Mouse (Mus musculus) cerebellum, adult 9-10 months (tissue): ENCODE data around the gene H2-T22.

Experiments used
- DNase-seq: peaks from one replicate; pipeline ENCODE4 v3.0.0; 2022

Gene H2-T22

DNA sequence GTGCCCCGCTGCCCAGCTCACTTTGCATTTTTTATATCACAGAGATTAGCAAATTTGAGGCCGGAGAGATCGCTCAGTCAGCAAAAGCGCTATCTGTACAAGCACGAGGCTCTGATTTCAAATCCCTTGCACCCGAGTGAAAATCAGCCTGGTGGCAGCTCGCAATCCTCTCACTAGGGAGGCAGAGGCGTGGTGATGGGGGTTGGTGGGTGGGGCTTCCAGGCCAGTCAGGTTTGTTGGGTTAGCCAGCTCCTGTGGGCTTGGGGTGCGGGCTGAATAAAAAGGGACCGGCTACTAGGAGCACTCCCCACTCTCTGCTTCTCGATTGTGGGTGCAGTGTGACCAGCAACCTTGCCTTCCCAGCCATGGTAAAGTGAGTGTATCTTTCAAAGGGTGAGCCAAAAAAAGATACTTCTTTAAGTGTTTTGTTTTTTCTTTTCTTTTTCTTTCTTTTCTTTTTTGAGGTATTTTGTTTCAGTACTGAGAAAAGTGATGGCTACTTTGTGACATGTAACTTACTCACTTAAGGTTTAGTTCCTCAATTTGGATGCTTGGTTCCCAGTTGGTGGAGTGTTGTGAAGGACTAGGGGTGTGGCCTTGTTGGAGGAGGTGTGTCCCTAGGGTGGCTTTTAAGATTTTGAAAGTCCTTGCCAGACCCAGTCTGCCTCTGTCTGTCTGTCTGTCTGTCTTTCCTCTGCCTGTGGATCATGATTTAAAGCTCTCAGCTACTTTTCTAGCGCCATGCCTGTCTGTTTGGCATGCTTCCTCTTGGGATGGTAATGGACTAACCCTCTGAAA, 44.6 kb downstream of the H2-T22 start:
- DNase-seq = peak; percentile 33

DNA sequence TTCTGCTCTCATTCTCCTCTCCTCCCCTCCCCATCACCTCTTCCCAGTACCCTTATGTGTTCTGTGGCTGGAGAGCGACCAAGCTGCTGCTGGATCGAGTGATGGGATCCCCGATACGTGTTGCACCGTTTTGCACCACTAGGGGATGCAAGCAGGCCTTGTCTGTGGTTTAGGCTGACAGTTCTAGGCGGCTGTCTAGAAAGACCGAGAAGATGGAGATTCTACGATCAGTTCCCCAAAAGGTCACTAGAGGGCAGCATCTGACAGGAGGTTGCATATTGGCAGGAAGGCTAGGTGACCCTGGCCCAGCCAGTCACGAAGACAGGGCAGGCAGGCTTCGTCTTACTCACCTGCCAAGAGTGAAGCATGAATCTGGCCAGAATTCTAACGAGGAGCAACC, 45.6 kb downstream of the H2-T22 start:
- peak; percentile 98 for DNase-seq

GRCm38 (mm10) chr17:35994879-35995240, 47.7 kb downstream of the H2-T22 start:
- peak; percentile 37 for DNase-seq

DNA sequence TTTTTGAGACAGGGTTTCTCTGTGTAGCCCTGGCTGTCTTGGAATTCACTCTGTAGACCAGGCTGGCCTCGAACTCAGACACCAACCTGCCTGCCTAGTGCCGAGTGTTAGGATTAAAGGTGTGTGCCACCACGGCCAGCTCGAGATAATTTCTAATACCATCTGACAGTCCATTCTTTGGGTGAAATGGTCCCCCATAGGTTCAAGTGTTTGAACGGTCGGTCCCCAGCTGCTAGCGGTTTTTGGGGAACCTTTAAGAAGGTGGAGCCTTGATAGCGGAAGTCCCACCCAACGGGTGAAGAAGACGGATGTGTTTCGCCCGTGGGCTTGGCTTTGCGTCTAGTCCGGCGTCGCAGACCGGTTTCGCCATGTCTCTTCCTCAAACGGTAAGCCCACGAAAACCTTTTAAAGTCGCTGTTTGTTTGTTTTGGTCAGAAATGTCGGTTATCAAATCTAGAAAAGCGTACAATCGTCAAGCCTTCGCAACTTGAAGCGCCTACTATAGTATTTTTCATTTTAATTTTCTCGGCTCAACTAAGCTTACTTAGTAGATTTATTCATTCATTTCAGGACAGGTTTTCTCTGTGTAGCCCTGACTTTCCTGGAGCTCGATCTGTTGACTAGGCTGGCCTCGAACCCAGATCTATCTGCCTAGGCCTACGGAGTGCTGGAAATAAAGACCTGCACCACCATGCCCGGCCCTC, 48.2 kb downstream of the H2-T22 start:
- peak; percentile 85 for DNase-seq

DNA sequence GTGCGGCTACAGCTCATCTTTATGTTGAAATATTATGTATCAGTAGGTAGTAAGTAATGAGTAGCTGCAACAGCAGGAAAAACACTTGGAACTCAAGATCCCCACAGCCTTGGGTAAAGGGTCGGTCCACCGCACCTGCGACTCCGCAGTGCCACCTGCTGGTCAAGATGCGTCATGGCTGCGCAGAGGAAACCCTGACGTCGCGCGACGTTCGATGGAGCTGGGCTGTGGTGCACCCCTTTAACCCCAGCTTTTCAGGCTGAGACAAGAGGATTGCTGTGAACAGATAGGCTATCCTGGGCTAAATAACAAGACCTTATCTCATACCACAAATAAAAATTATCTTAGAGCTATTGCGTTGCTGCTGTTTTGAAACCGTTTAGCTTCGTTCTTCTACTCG, 48.9 kb downstream of the H2-T22 start:
- peak; percentile 81 for DNase-seq

DNA sequence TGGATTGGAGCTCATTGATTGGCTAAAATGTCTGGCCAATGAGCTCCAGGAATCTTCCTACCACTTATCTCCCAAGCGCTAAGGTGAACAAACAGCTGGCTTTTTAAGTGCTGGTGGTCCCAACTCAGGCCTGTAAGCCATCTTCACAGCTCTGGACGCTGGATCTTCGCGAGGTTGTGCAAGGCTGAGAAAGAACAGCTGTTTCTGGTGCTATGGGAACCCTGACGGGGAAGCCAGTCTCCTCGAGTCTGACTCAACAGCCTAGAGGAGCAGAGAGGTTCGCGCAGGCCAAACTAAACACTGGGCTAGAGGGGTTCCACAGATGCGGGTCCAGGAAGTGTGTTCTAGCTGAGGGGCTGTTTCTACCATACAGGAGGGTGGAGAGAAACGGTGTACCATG, 50.8 kb downstream of the H2-T22 start:
- peak; percentile 13 for DNase-seq
